Mouse (Mus musculus): Measurements from ENCODE around the gene Fgfr1op2.
A peak's percentile ranks its signal among the peaks of the same experiment; 100 is the strongest.

Gene Fgfr1op2

DNA sequence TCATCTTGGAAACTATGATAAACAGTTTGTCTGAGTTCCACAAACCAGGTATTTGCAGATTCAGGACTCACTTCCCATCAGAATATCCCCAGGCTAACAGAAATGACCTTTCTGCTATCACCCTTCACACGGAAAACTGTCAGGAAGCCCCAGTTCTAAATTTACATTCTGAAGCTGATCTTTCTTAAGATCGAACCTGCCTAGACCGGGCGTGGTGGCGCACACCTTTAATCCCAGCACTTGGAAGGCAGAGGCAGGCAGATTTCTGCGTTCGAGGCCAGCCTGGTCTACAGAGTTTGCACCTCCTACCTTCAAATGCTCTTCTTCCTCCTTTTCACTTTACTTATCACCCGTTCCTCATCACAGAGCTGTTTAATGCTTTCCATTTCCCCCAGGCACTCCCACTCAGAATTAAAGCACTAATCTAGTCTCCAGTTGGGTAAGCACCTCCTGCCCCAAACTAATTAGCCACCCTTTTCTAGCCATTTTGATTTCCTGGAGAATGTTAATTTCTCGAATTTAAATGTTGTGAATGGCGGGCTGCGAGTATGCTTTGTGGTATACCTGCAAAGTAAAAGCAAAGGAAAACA, 64.7 kb downstream of the Fgfr1op2 start:
- DNase-seq (ENCODE audit: low spot score in 2 of 2): no peak

DNA sequence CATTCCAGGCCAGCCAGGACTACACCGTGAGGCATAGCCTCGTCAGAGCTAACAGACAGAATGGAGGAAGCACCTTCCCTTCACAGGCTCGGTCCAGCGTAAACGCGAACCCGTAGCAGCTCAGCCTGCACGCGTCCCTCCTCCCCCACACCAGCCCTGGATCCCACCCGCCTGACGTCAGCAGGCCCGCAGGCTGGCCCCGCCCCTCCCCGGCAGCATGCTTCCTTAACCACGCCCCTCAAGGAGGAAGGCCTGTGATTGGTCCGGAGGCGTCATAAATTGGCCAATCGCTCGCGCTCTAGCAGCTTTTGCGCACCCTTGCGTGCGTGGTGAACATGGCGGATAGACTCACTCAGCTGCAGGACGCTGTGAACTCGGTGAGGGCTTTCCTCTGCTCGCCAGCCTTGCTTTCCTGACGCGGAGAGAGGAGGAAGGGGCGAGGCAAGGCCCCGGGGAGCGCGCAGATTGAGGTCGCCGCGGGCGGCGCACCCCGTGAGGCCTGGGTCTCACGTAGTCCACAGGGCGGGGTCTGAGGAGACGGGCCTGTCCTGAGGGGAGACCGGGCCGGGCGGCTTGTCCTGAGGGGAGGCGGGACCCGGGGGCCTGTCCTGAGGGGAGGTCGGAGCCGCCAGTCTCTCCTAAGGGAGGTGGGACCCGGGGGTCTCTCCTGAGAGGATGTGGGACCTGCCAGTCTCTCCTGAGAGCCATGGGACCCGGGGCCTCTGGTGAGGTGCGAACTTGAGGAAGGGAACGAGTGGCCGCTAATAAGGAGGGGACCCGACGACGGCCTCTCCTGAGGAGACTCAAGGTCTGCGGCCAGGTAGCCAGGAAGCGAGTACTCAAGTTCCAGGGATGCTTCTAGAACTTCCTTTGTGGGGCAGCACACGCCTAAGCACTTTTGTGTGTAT, 65.5 kb downstream of the Fgfr1op2 start, which contains the start of the genes Med21 and Tm7sf3:
Gene Med21 (plus strand): TSS at position 272 of the 908 bp plus-strand sequence.
Gene Tm7sf3 (minus strand): TSS at position 549 of the 908 bp plus-strand sequence.
- peak; percentile 98 for DNase-seq (ENCODE audit: low spot score in 2 of 2)

DNA sequence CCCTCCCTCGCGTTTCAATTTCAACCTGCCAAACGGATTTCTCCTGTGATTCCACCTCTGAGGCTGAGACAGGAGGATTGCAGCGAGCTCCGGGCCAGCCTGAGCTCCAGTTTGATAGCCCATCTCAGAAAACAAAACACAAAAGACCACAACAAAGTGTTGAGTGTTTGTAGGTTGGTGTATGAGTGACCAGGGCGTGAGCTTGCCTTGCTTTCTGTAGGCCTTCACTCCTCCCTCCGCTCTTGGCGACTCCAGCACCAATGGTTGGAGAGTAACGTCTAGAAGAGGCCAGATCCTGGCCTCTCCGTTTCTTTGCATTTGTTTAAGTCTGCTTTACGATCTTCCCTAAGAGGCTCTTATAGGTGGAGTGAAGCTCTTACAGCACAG, 66.2 kb downstream of the Fgfr1op2 start:
- DNase-seq (ENCODE audit: low spot score in 2 of 2): no peak

All from heart, adult 9 months (tissue).